Mouse (Mus musculus): ENCODE results near the gene Olfr1322. TPM values are rescaled to one million over a fixed set of nuclear protein-coding genes. Genes with fewer than 3 reads are reported as not detected.

Olfr1322 gene
- polyA plus RNA-seq (2015; fragmentation: Illumina TruSeq; extraction: RNeasy Lipid Tissue Mini Kit (QIAGEN cat#74804); ENCODE audit: insufficient read depth, low replicate concordance), result not detected

DNA sequence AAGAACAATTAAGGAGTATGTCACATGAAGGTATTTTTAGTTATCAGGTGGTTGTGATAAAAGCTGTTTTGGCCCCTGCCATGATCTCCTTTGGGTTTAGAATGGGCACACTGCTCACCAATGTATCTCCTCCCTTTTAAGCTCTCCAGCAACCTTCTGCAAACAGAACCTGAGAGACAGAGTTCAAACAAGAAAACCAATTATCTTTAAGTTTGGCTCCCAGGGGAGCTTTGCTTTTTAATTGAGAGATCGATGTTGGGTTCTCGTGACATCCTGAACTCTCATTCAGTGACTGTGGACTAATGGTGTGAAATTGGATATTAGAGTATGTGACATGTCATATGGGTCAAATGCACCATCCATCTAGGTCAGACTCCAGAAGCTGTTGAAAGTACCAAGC, at the start of gene Olfr1322:
Gene Olfr1322 (minus strand): TSS at position 101 of the 400 bp plus-strand sequence.

Other genes starting within 250 kb of the Olfr1322 start
- not detected for gene Olfr1320, start 219.2 kb downstream of the Olfr1322 start, polyA plus RNA-seq (2015; fragmentation: Illumina TruSeq; extraction: RNeasy Lipid Tissue Mini Kit (QIAGEN cat#74804); ENCODE audit: insufficient read depth, low replicate concordance)
- not detected for gene Olfr1321, start 156.4 kb downstream of the Olfr1322 start, polyA plus RNA-seq (2015; fragmentation: Illumina TruSeq; extraction: RNeasy Lipid Tissue Mini Kit (QIAGEN cat#74804); ENCODE audit: insufficient read depth, low replicate concordance)
- gene Igsf1, start 93.7 kb downstream of the Olfr1322 start, polyA plus RNA-seq (2015; fragmentation: Illumina TruSeq; extraction: RNeasy Lipid Tissue Mini Kit (QIAGEN cat#74804); ENCODE audit: insufficient read depth, low replicate concordance), result not detected
- not detected for gene Olfr1323, start 127.9 kb upstream of the Olfr1322 start, polyA plus RNA-seq (2015; fragmentation: Illumina TruSeq; extraction: RNeasy Lipid Tissue Mini Kit (QIAGEN cat#74804); ENCODE audit: insufficient read depth, low replicate concordance)

All from spleen, adult 10 weeks (tissue).